Mouse (Mus musculus) neural tube, embryonic 12.5 days (tissue): ENCODE measurements around the gene Mrps11. TPM values are rescaled to one million over a fixed set of nuclear protein-coding genes. Genes with fewer than 3 reads are reported as not detected.

ENCODE experiments used
- ATAC-seq: fragments of 200-750 bp; cut with Nextera tagmentation; 2 replicates; pipeline ENCODE4 v1.8.0; 2017; ENCODE audit warnings: low read depth, mild to moderate bottlenecking, moderate TSS enrichment, moderate library complexity; ENCODE audit not compliant: low FRiP score
- H3K27ac ChIP-seq: fragments of 300-500 bp; sonication (generic); 2 replicates; pipeline ENCODE4 v1.5.1; 2016
- H3K27me3 ChIP-seq: fragments of 300-500 bp; sonication (generic); replicated peaks from 2 replicates; pipeline ENCODE4 v1.6.1; 2016; ENCODE audit warnings: mild to moderate bottlenecking
- H3K36me3 ChIP-seq: fragments of 300-500 bp; sonication (generic); 2 replicates; pipeline ENCODE4 v1.6.1; 2016; ENCODE audit warnings: mild to moderate bottlenecking
- H3K4me1 ChIP-seq: fragments of 300-500 bp; sonication (generic); 2 replicates; pipeline ENCODE4 v1.6.1; 2016
- H3K4me2 ChIP-seq: fragments of 300-500 bp; sonication (generic); replicated peaks from 2 replicates; pipeline ENCODE4 v1.6.1; 2016; ENCODE audit warnings: mild to moderate bottlenecking
- H3K4me3 ChIP-seq: fragments of 300-500 bp; sonication (generic); 2 replicates; pipeline ENCODE4 v1.5.1; 2016
- H3K9ac ChIP-seq: fragments of 300-500 bp; sonication (generic); 2 replicates; pipeline ENCODE4 v1.6.1; 2016; ENCODE audit warnings: mild to moderate bottlenecking
- H3K9me3 ChIP-seq: fragments of 300-500 bp; sonication (generic); 2 replicates; pipeline ENCODE4 v1.6.1; 2016; ENCODE audit warnings: mild to moderate bottlenecking
- WGBS: fragments of 180-500 bp; shearing (Covaris S2); methylation state at CpG from one replicate; pipeline ENCODE4 v1.1.7; 2016; 5-methylcytosine and 5-hydroxymethylcytosine counted together
- polyA plus RNA-seq: library from polyadenylated mRNA; unstranded; fragments of >200 nt; fragmentation: Nextera tagmentation; extraction: Ambion mirVana; gene quantifications from 2 replicates; pipeline ENCODE4 v1.2.1, GENCODE M21; 2016

Gene Mrps11
- polyA plus RNA-seq, 1 experiment from 2014 or later: 70.8 TPM

GRCm38 (mm10) chr7:78767929-78768531, 14.9 kb upstream of the Mrps11 start:
- Histone ChIP-seq H3K27ac (no peak overlapping the region), H3K4me2 (no peak overlapping the region), H3K9ac (no peak overlapping the region), H3K36me3 (peaks cover 2% of the 10 kb centered on the region; the same call in 1 of the 2 replicates), H3K4me3 (no peak overlapping the region), H3K9me3 (no peaks in the 10 kb centered on the region), H3K4me1 (no peaks in the 10 kb centered on the region), H3K27me3 (no peaks in the 10 kb centered on the region)
- 84% methylated on average over 12 of the region's 12 CpGs for WGBS
- no peak for ATAC-seq

DNA sequence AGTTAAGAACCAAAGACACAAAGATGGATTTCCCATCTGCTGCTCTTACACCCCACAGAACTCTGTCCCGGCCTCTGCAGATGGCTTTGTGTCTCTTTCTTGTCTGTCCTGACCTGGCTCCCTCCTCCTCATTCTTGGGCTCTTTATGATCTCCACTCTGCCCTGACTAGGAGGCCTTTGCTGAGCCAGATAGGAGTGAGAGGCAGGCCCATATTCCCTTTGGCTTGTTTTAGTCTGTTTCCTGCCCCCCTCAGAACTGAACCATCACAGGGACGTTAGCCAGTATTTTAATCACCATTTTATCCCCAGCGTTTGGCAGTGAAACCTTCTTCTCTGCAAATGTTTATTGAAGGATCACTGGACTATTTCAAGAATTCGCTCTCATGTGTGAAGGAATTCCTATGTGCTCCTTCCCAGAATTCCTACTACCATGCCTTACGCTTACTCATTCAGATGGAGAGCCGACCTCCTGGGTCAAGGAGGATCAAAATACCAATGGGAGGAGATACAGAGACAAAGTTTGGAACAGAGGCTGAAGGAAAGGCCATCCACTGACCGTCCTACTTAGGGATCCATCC, 13.8 kb upstream of the Mrps11 start:
- Histone ChIP-seq H3K27me3 (no peaks in the 10 kb centered on the region), H3K36me3 (peaks cover 10% of the 10 kb centered on the region), H3K4me3 (no peak overlapping the region), H3K27ac (no peak overlapping the region), H3K9me3 (no peaks in the 10 kb centered on the region), H3K4me2 (no peak overlapping the region), H3K4me1 (no peaks in the 10 kb centered on the region), H3K9ac (no peak overlapping the region)
- no peak for ATAC-seq
- 77% methylated on average over 7 of the region's 7 CpGs for WGBS

DNA sequence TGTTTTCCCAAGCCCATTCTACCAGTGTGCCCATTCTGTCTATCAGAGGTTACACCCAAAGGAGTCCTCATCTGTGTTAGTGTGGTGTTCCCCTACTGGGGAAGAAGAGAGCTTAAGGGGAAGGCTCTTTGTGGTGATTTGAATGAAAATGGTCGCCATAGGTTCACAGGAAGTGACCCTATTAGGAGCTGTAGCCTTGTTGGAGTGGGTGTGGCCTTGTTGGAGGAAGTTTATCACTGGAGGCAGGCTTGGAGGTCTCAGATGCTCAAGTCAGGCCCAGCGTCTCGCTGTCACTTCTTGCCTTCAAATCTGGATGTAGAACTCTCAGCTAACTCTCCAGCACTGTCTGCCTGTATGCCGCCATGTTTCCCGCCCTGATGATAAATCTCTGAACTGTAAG, 12.0 kb upstream of the Mrps11 start:
- no peaks in the 10 kb centered on the region for H3K9me3 ChIP-seq
- WGBS: 85% methylated on average over 5 of the region's 5 CpGs
- no peak overlapping the region for H3K9ac ChIP-seq
- no peak overlapping the region for H3K4me2 ChIP-seq
- H3K27ac ChIP-seq: no peak overlapping the region
- no peaks in the 10 kb centered on the region for H3K4me1 ChIP-seq
- H3K4me3 ChIP-seq: no peak overlapping the region
- no peaks in the 10 kb centered on the region for H3K27me3 ChIP-seq
- ATAC-seq: no peak
- H3K36me3 ChIP-seq: peaks cover 26% of the 10 kb centered on the region

GRCm38 (mm10) chr7:78778741-78779140, 4.2 kb upstream of the Mrps11 start:
- peaks cover 7% of the 10 kb centered on the region for H3K4me1 ChIP-seq
- H3K27ac ChIP-seq: no peak overlapping the region
- H3K9me3 ChIP-seq: no peaks in the 10 kb centered on the region
- H3K9ac ChIP-seq: no peak overlapping the region
- H3K4me3 ChIP-seq: no peak overlapping the region
- H3K36me3 ChIP-seq: peaks cover 54% of the 10 kb centered on the region
- no peak overlapping the region for H3K4me2 ChIP-seq
- H3K27me3 ChIP-seq: no peaks in the 10 kb centered on the region
- WGBS: 93% methylated on average over 5 of the region's 5 CpGs
- ATAC-seq: no peak

GRCm38 (mm10) chr7:78785906-78786305, 3.0 kb downstream of the Mrps11 start:
- Histone ChIP-seq H3K4me3 (no peak overlapping the region), H3K27ac (no peak overlapping the region), H3K9me3 (no peaks in the 10 kb centered on the region), H3K36me3 (peaks cover 25% of the 10 kb centered on the region), H3K4me2 (no peak overlapping the region), H3K4me1 (peaks cover 10% of the 10 kb centered on the region), H3K27me3 (no peaks in the 10 kb centered on the region), H3K9ac (no peak overlapping the region)
- ATAC-seq: no peak
- 82% methylated on average over 5 of the region's 5 CpGs for WGBS

DNA sequence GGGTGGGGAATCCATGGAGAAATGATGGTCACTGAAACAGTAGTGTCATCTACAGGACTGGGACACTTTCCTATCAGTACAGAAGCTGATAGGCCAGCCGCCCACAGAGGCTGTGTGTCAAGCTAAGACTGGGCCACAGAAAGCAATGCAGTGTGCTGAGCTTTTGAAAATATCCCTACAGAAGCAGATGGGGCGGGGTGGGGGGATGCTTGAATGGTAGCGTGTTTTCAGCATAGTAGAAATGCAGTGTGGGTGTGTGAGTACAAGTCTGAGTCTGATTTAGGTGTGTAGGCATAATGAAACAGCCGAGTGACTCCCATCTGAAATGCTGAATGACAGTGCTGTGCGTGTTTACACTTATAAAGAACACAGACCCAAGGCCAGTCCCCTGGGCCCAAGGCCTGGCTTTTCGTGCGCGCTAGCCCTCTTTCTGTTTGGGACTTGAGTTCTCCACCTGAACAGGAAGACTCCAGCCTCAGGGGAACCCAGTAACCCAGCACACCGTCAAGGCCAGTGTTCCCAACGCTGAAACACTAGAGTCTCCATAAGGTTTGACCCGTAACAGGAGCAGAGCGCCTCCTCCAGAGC, 5.0 kb downstream of the Mrps11 start:
- H3K27me3 ChIP-seq: no peaks in the 10 kb centered on the region
- WGBS: 90% methylated on average over 12 of the region's 12 CpGs
- H3K27ac ChIP-seq: no peak overlapping the region
- peaks cover 33% of the 10 kb centered on the region for H3K36me3 ChIP-seq
- H3K4me3 ChIP-seq: no peak overlapping the region
- peaks cover 6% of the 10 kb centered on the region for H3K4me1 ChIP-seq
- H3K9ac ChIP-seq: no peak overlapping the region
- H3K9me3 ChIP-seq: no peaks in the 10 kb centered on the region
- H3K4me2 ChIP-seq: no peak overlapping the region
- no peak for ATAC-seq

DNA sequence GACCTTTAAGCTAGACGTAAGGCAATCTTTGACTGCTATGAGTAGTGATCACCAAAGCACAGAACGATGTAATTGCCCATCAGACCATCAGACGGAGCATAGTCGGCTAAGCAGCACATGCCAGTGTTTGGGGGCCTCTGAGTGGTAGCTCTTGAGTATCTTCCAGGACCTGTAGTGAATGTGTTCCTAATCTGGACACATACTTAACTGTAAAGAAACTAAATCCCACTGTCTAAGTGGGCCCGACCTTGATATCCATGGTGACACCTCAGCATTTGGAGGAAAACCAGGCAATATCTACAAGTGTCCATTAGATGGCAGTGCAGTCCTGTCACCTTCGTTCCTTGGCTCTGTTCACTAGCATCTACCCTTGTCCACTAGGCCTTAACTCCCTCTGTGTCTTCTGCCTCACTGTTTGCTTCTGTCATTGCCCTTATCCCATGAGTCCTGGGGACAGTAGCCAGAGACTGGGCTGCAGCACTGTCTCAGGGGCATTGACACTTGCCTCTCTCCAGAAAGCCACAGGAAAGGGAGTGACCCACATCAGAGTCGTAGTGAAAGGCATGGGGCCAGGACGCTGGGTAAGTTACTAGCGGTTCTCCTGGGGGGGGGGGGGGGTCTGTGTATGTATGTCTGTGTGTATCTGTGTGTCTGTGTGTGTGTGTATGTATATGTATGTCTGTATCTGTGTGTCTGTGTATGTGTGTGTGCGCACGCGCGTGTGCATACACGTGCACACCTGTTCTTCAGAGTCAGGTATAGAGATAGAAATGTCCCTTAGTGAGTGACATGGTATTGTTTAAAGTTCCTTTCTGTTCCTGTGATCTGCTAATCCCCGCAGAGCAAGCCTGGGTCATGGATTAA, 8.7 kb downstream of the Mrps11 start:
- H3K27ac ChIP-seq: no peak overlapping the region
- ATAC-seq: peak; percentile 77
- H3K9ac ChIP-seq: no peak overlapping the region
- WGBS: 85% methylated on average over 15 of the region's 15 CpGs
- H3K4me3 ChIP-seq: no peak overlapping the region
- H3K36me3 ChIP-seq: peaks cover 35% of the 10 kb centered on the region
- no peaks in the 10 kb centered on the region for H3K4me1 ChIP-seq
- no peaks in the 10 kb centered on the region for H3K9me3 ChIP-seq
- no peaks in the 10 kb centered on the region for H3K27me3 ChIP-seq
- no peak overlapping the region for H3K4me2 ChIP-seq

DNA sequence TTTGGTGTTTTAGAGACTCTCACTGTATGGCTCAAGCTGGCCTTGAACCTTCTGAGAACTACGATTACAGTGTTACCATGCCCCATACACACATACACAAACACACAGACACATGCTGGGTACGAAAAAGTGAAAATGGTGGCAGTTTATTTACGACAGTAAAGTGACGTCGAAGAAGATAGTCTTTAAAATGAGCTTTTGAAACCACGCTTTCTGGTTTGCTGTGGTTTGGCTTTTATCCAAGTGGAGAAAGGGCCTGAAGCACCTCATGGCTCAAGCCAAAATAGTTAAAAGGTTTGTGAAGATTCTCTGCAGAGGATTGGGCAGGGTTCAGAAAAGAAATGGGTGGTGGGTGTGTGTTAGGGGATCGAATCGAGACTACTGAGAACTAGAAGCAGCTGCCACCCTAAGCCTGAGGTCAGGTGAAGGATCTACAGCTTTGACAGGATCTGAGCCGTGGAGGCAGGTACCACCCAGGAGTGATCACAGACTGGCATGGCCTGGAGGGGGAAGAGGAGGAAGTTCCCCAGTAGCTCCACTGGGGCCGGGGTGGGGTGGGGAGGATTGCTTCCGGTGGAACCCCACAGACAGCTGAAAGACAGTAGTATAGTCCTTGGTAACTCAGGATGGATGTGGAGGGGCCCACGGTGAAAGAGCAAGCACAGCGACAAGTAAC, 11.1 kb downstream of the Mrps11 start:
- H3K9me3 ChIP-seq: no peaks in the 10 kb centered on the region
- ATAC-seq: no peak
- H3K9ac ChIP-seq: no peak overlapping the region
- 0 out of 2 replicates have a peak, but pooled peaks cover 4% of the 10 kb centered on the region for H3K4me1 ChIP-seq
- no peak overlapping the region for H3K27ac ChIP-seq
- no peak overlapping the region for H3K4me3 ChIP-seq
- 93% methylated on average over 13 of the region's 13 CpGs for WGBS
- no peak overlapping the region for H3K4me2 ChIP-seq
- H3K36me3 ChIP-seq: peaks cover 27% of the 10 kb centered on the region
- H3K27me3 ChIP-seq: no peaks in the 10 kb centered on the region

- Histone ChIP-seq H3K27me3 (no peaks in the 10 kb centered on the region), H3K4me1 (0 out of 2 replicates have a peak, but pooled peaks cover 4% of the 10 kb centered on the region), H3K27ac (no peak overlapping the region), H3K36me3 (peaks cover 21% of the 10 kb centered on the region), H3K9ac (no peak overlapping the region), H3K4me3 (no peak overlapping the region), H3K9me3 (no peaks in the 10 kb centered on the region), H3K4me2 (no peak overlapping the region)
- no peak for ATAC-seq
- 86% methylated on average over 6 of the region's 6 CpGs for WGBS
Observed at GRCm38 (mm10) chr7:78794571-78795092, 11.7 kb downstream of the Mrps11 start.

DNA sequence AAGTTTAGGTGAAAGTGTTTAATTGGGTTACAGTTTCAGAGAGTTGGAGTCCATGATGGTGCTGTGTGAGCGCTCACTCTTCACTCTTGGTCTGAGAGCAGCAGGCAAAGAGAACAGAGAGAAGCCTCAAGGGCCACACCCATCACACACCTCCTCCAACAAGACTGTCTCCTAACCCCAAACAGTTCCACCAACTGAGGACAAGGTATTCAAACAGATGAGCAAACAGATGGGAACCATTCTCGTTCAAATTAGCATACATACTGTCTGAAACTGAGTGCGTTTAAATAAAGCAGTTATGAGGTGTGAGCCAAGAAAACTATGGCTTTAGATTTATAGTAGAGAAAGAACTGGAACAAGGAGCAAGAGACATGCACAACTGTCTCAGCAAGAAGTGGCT, 13.7 kb downstream of the Mrps11 start:
- WGBS: 88% methylated on average over 3 of the region's 3 CpGs
- no peak overlapping the region for H3K9ac ChIP-seq
- no peaks in the 10 kb centered on the region for H3K9me3 ChIP-seq
- H3K4me1 ChIP-seq: 0 out of 2 replicates have a peak, but pooled peaks cover 4% of the 10 kb centered on the region
- H3K4me2 ChIP-seq: no peak overlapping the region
- H3K27me3 ChIP-seq: 0 out of 2 replicates have a peak, but pooled peaks cover 6% of the 10 kb centered on the region
- no peak overlapping the region for H3K27ac ChIP-seq
- H3K4me3 ChIP-seq: no peak overlapping the region
- no peak for ATAC-seq
- H3K36me3 ChIP-seq: peaks cover 9% of the 10 kb centered on the region

DNA sequence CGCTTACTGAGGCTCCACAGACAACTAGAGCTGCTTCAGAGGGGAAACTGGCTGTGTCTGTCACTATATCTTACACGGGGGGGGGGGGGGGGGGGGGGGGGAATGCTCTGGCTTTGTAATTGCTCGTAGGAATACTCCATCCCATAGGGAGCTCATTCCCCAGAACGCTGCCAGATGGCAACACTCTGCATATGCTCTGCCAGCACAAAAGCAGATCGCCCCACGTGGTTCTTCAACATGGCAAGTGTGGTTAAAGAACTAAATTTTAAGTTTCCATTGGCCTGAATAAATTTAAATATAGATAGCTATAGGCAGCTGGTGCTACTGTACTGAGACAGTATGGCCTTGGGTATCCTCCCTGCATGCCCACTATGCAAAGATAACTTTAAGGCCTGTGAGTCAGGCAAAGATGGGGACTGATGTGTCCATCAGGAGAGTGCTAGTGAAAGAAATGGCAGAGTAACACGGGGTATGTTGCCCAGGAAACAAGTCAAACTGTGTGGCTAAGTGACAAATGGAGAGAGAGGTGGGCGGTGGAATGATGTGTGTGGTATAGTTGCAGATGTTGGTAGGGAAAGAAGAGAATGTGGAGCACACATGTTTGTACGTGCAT, 15.0 kb downstream of the Mrps11 start:
- H3K9me3 ChIP-seq: no peaks in the 10 kb centered on the region
- 48% methylated on average over 8 of the region's 9 CpGs for WGBS
- no peak overlapping the region for H3K4me2 ChIP-seq
- H3K4me1 ChIP-seq: 0 out of 2 replicates have a peak, but pooled peaks cover 4% of the 10 kb centered on the region
- no peak overlapping the region for H3K9ac ChIP-seq
- no peak overlapping the region for H3K4me3 ChIP-seq
- 0 out of 2 replicates have a peak, but pooled peaks cover 6% of the 10 kb centered on the region for H3K27me3 ChIP-seq
- peak; percentile 68; the same call in 1 of the 2 replicates for ATAC-seq
- H3K27ac ChIP-seq: no peak overlapping the region
- peaks cover 2% of the 10 kb centered on the region for H3K36me3 ChIP-seq
